Mouse (Mus musculus) cerebellum, adult 2 months (tissue): ENCODE measurements around the gene Ctnnbip1.

Experiments used
- CTCF ChIP-seq: fragments of 200-500 bp; IDR thresholded peaks from 2 replicates; pipeline ENCODE4 v1.5.1; 2011; ENCODE audit warnings: low read depth, mild to moderate bottlenecking, control low read depth, low read length, moderate library complexity, borderline replicate concordance; ENCODE audit not compliant: insufficient read depth
- POLR2A ChIP-seq: fragments of 200-500 bp; IDR thresholded peaks from 2 replicates; pipeline ENCODE4 v1.6.1; 2011; ENCODE audit warnings: low read length, control low read depth, borderline replicate concordance; ENCODE audit not compliant: insufficient read depth

GRCm38 (mm10) chr4:149541935-149542334 lies 23.9 kb downstream of the Ctnnbip1 start:
- TF ChIP-seq CTCF (no peak), POLR2A (no peak)
